Mouse (Mus musculus): ENCODE data around the gene H3f3b.

- TF ChIP-seq EP300 (optimal IDR thresholded peaks at IDR 0.05) (no peak), CTCF (IDR thresholded peaks at IDR 0.05; ENCODE audit: low read depth) (no peak)
Observed at GRCm38 (mm10) chr11:116053510-116054229, 25.9 kb upstream of the H3f3b start.

All from stomach, postnatal 0 days (tissue).